Mouse (Mus musculus) cerebellum, adult 2 months (tissue): Measurements from ENCODE around the gene Map3k14. TPM values are rescaled to one million over a fixed set of nuclear protein-coding genes. Genes with fewer than 3 reads are reported as not detected.
A peak's percentile ranks its signal among the peaks of the same experiment; 100 is the strongest.

Experiments used
- DNase-seq, 2 experiments: peaks; one replicate each; pipeline ENCODE4 v3.0.0; 2021
- H3K27ac ChIP-seq: fragments of 200-500 bp; 2 replicates; pipeline ENCODE4 v1.5.1; 2012; ENCODE audit warnings: low read length, control low read depth, inconsistent platforms; ENCODE audit not compliant: insufficient read depth
- H3K27me3 ChIP-seq: fragments of 200-500 bp; 2 replicates; pipeline ENCODE4 v1.6.1; 2012; ENCODE audit warnings: inconsistent platforms, mild to moderate bottlenecking, low read length, moderate library complexity; ENCODE audit not compliant: control insufficient read depth, insufficient read depth
- H3K4me1 ChIP-seq: fragments of 200-500 bp; 2 replicates; pipeline ENCODE4 v1.6.1; 2011; ENCODE audit warnings: low read length; ENCODE audit not compliant: control insufficient read depth, insufficient read depth
- H3K4me3 ChIP-seq: fragments of 200-500 bp; replicated peaks from 2 replicates; pipeline ENCODE3; 2011; ENCODE audit warnings: mild to moderate bottlenecking, low read depth, low read length, control low read depth; ENCODE audit not compliant: insufficient read depth
- CTCF ChIP-seq: fragments of 200-500 bp; IDR thresholded peaks from 2 replicates; pipeline ENCODE4 v1.5.1; 2011; ENCODE audit warnings: low read depth, mild to moderate bottlenecking, control low read depth, low read length, moderate library complexity, borderline replicate concordance; ENCODE audit not compliant: insufficient read depth
- POLR2A ChIP-seq: fragments of 200-500 bp; IDR thresholded peaks from 2 replicates; pipeline ENCODE4 v1.6.1; 2011; ENCODE audit warnings: low read length, control low read depth, borderline replicate concordance; ENCODE audit not compliant: insufficient read depth
- WGBS: fragments of 180-500 bp; shearing (Covaris S2); methylation state at CpG from one replicate; pipeline ENCODE4 v1.1.7; 2018; 5-methylcytosine and 5-hydroxymethylcytosine counted together
- polyA plus RNA-seq: library from polyadenylated mRNA; depleted of rRNA; stranded (reverse); fragments of >200 nt; gene quantifications from 2 replicates; pipeline ENCODE4 v1.2.3, GENCODE M21; 2012

Map3k14 gene
- polyA plus RNA-seq, 1 experiment: 6.0 TPM

DNA sequence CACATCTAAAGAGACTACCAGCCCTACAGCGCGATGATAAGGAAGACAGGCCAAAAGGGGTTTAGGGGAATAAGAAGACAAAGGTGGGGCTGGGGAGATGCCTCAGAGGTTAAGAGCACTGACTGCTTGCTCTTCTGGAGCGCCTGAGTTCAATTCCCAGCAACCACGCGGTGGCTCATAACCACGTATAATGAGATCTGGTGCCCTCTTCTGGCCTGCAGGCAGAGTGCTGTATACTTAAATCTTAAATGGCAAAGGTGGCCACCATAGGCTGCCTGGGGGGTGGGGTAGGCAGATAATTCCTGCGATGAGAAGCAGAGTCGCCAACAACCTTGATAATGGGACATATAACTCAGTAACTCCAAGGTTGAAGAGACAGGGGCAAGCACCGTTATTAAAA, 29.5 kb downstream of the Map3k14 start:
- DNase-seq: no peak
- 88% methylated on average over 9 of the region's 9 CpGs for WGBS

DNA sequence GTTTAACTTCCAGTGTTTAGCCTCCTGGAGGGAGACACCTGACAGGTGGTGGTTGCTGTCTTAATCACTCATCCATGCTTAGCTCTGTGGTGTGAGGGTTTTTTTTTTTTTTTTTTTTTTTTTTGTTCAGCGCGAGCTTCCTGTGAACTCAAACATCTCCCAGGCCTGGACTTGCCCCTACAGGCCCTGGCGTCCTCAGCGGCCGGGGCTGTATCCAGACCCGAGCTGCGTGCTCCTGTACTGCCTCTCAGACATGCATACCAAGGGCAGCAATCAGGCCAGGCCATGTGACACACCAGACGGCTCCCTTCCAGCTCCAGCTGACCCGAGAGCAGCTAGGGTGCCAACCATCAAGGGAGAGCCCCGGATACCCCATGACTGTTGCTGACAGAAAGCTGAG, 30.4 kb downstream of the Map3k14 start:
- TF ChIP-seq POLR2A (no peak), CTCF (no peak)
- no peak for DNase-seq
- Histone ChIP-seq H3K4me3 (no peak overlapping the region), H3K4me1 (peaks cover 25% of the 10 kb centered on the region), H3K27ac (no peak overlapping the region), H3K27me3 (no peaks in the 10 kb centered on the region)
- 49% methylated on average over 10 of the region's 10 CpGs for WGBS

More for the DNA sequence above, 29.5 kb downstream of the Map3k14 start:
- Histone ChIP-seq H3K4me3 (no peak overlapping the region), H3K27me3 (no peaks in the 10 kb centered on the region), H3K27ac (no peak overlapping the region), H3K4me1 (peaks cover 25% of the 10 kb centered on the region)
- TF ChIP-seq CTCF: no peak

DNA sequence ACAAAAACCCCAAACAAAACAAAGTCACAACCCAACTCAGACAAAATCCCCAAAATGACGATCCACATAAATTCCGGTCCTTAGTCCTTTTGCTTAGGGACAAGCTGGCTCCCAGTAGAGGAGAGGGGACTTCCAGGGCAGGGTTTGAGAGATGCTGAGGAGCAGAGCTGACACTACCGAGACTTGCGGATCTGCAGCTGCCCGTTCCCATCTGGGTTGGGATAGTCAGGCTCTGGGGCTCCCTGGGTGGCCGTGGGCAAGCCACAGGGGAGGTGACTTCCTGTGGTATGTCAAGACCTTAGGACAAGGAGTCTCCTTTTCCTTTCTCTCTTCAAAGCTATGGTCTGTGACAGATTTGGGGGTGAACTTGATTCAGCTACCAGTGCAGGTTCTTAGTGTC, 30.8 kb downstream of the Map3k14 start:
- H3K27me3 ChIP-seq: no peaks in the 10 kb centered on the region
- TF ChIP-seq POLR2A: no peak
- TF ChIP-seq CTCF: no peak
- 77% methylated on average over 6 of the region's 6 CpGs for WGBS
- no peak overlapping the region for H3K27ac ChIP-seq
- H3K4me1 ChIP-seq: peaks cover 25% of the 10 kb centered on the region
- DNase-seq: no peak
- no peak overlapping the region for H3K4me3 ChIP-seq

- Histone ChIP-seq H3K4me1 (peaks cover 20% of the 10 kb centered on the region), H3K4me3 (no peak overlapping the region), H3K27ac (no peak overlapping the region), H3K27me3 (no peaks in the 10 kb centered on the region)
- peak in 1 of 2 experiments; percentile 28 for DNase-seq
- TF ChIP-seq CTCF (no peak), POLR2A (no peak)
- 38% methylated on average over 11 of the region's 11 CpGs for WGBS
Measured at GRCm38 (mm10) chr11:103235702-103236101, 31.6 kb downstream of the Map3k14 start.

DNA sequence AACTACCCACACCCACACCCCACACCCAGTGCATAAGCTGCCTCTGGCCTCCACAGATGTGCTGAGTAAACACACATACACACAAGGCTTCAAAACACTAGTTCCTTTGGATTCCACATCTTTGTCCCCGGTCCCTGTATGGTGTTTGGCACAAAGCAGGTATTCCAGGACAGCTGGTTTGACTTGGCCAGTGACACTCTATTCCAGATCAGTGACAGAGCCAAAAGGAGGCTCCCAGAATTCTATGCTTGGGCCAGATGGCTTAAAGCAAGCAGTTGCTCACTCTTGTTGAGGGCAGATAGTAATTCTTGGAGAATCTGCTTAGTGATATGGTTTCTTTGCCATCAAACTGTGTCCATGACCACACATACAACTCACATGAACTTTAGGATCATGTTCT, 32.8 kb downstream of the Map3k14 start:
- 18% methylated on average over 1 of the region's 1 CpGs for WGBS
- Histone ChIP-seq H3K27ac (no peak overlapping the region), H3K4me1 (peaks cover 17% of the 10 kb centered on the region), H3K4me3 (no peak overlapping the region), H3K27me3 (no peaks in the 10 kb centered on the region)
- TF ChIP-seq CTCF (no peak), POLR2A (no peak)
- DNase-seq: no peak

- DNase-seq: peak; percentile 76 to 80
- TF ChIP-seq POLR2A (no peak), CTCF (peak; percentile 80)
- Histone ChIP-seq H3K4me1 (peaks cover 17% of the 10 kb centered on the region), H3K27ac (no peak overlapping the region), H3K4me3 (no peak overlapping the region), H3K27me3 (no peaks in the 10 kb centered on the region)
- 29% methylated on average over 7 of the region's 7 CpGs for WGBS
Measured at GRCm38 (mm10) chr11:103232966-103233365, 34.3 kb downstream of the Map3k14 start.

GRCm38 (mm10) chr11:103231367-103231766, 35.9 kb downstream of the Map3k14 start:
- TF ChIP-seq CTCF (no peak), POLR2A (no peak)
- H3K27ac ChIP-seq: no peak overlapping the region
- H3K4me3 ChIP-seq: no peak overlapping the region
- WGBS: 94% methylated on average over 7 of the region's 7 CpGs
- no peaks in the 10 kb centered on the region for H3K27me3 ChIP-seq
- no peak for DNase-seq
- H3K4me1 ChIP-seq: peaks cover 17% of the 10 kb centered on the region

GRCm38 (mm10) chr11:103230626-103231025, 36.6 kb downstream of the Map3k14 start:
- no peak for TF ChIP-seq CTCF
- TF ChIP-seq POLR2A: no peak
- peaks cover 12% of the 10 kb centered on the region for H3K4me1 ChIP-seq
- no peaks in the 10 kb centered on the region for H3K27me3 ChIP-seq
- no peak for DNase-seq
- WGBS: 86% methylated on average over 19 of the region's 19 CpGs
- no peak overlapping the region for H3K4me3 ChIP-seq
- H3K27ac ChIP-seq: no peak overlapping the region
